Mouse (Mus musculus) urinary bladder, postnatal 14 days (tissue): ENCODE data around the gene Olfr644.

Experiments
- DNase-seq: peaks from one replicate; pipeline ENCODE4 v3.0.0; 2021; ENCODE audit warnings: low spot score

Gene Olfr644

DNA sequence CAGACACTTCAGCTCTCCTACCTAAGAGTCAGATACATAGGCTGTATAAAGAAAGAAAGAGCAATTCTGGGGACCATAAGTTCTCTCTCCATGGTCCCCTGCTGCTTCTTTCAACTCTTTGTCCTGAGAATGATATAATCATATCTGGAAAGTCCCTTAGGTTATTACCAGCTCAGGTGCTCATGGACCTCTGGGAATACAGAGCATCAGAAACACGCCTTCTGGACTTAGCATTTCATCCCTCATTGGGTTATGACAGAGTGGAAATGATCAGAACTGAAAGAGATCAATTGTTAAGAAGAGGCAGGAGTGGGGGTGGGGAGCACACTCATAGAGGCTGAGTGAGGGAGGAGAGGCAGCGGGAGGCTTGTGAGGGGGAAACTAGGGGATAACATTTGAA lies at the start of gene Olfr644:
Olfr644 (minus strand) TSS at position 101 of the 400 bp plus-strand sequence.
- DNase-seq, result no peak

DNA sequence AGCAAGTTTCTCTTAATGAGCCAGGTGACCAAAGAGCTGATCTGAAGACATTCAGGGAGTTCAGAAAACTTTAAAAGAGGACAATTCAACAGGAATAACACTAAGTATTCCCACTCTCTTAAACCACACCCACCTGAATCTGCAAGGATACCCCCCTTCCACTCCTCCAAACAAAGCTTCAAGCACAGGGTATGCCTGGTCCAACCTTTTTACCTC lies 33.0 kb upstream of the Olfr644 start, which contains the start of gene Olfr646:
Olfr646 (plus strand) TSS at position 117 of the 216 bp plus-strand sequence.
- no peak for DNase-seq

DNA sequence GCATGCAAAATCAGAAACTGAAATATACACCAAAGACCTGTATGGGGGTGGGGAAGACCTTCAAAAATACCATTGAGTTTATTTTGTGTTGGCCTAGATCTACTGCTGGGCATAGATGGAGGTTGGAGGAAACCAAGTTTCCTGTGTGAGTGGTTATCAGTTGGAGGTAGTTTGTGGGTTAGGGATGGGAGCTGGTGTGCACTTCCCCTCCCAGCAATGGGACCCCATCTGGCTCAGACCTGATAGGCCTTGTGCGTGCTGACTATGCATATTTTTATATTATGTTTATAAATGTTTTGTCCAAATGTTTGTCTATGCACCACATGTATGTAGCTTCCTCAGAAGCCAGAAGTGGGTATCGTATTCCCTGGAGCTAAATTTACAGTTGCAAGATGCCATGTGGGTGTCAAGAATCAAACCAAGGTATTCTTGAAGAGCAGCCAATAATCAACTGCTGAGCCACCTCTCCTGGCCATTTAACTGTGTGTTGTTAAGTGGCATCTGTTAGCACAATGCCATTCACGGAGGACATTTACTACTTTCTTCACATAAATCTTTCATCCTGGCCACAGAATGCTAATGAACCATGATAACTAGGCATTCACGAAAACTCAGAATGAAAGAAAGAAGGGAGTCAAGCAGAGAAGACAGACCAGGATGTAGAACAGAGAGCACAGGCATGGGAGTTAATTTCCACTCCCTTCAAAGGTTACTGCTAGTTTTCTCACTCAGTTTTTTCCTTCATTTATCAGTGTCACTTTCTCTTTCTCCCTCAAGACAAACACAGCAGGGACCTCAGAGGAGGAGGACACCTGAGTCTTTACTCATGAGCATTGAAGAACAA lies 32.5 kb upstream of the Olfr644 start:
- no peak for DNase-seq

DNA sequence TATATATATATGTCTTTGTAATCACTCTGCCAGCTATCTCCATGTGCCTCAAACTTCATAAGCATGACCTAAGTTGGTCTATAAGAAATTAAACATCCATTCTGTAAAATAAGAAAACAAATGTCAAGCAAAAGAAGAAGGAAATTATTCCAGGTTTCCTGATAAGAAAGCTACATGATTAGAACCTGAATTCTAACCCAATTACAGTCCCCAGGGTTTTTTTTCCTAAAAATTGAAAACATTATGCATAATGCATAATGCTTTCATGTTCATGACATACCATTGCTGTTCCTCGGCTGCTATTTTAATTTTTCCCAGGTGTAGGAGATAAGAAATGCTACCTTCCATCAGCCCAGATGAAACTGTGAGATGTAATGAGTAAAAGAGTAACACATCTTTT lies 13.7 kb upstream of the Olfr644 start, which contains the start of gene Olfr645:
Olfr645 (minus strand) TSS at position 101 of the 400 bp plus-strand sequence.
- DNase-seq, result no peak

DNA sequence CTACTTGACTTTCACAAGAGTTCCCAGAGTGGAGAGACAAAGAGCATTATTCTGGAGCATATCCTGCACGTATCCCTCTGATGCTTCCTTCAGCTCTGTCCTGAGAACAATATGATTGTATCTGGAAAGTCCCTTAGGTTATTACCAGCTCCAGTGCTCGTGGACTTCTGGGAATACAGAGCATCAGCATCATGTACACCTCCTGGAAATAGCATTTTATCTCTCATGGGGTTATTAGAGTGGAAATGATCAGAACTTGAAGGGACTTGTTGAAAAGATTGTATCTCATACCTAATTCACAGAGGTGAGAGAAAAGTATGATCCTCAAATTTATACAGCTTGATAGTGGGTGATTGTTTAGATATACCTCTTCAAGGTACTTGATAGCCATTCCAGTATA lies 10.3 kb downstream of the Olfr644 start, which contains the start of gene 4930516K23Rik:
4930516K23Rik (minus strand) TSS at position 101 of the 400 bp plus-strand sequence.
- no peak for DNase-seq

- no peak for DNase-seq
Measured at GRCm38 (mm10) chr7:104059215-104059614, 12.5 kb downstream of the Olfr644 start.

GRCm38 (mm10) chr7:104052566-104052965 lies 19.1 kb downstream of the Olfr644 start, which contains the start of gene Olfr642:
TSS of gene Olfr642 (minus strand) at chr7:104052666.
- no peak for DNase-seq

GRCm38 (mm10) chr7:104050745-104051144 lies 20.9 kb downstream of the Olfr644 start:
- DNase-seq, result no peak

DNA sequence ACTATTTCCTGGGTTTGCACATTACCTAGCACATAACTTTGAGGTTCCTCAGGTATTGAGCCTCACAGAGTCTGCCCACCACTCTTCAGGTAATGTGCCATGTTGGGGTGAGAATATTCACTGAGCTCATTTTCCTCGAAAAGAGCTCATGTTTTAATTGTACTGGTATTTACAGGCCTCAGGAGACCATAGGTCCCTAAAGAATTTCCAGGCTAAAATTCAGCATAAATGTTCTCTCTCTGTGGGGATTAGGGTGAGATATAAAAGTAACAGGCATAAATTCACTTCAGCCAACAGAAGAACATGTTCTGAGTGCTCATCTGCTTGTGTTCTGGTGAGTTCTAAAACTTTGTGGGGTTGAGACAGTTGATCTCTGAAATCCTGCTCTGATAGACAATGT lies 36.5 kb downstream of the Olfr644 start, which contains the start of gene Olfr641:
Olfr641 (plus strand) TSS at position 301 of the 400 bp plus-strand sequence.
- DNase-seq, result no peak

GRCm38 (mm10) chr7:104026978-104027377 lies 44.7 kb downstream of the Olfr644 start:
- no peak for DNase-seq

DNA sequence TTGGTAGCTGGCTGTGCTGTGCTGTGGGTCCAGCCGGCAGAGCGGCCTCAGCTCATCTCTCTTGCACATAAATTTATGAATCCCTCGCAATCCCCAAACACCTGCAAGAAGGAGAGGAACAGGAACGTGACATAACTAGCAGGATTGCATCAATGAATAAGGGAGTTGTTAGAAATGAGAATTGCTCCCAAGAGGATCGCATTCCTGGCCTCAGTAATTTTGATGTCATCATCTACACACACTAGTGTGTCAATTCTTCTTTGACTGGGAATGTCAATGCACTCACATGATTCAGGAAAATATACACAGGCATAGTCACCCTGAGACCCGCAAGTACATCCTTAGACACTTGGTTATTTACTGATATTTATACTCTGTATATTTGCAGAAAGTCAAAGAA lies 46.2 kb downstream of the Olfr644 start, which contains the start of gene Olfr640:
Olfr640 (minus strand) TSS at position 101 of the 400 bp plus-strand sequence.
- no peak for DNase-seq

- no peak for DNase-seq
Measured at GRCm38 (mm10) chr7:104021651-104022050, 50.0 kb downstream of the Olfr644 start.

- no peak for DNase-seq
Measured at GRCm38 (mm10) chr7:104018953-104019352, 52.7 kb downstream of the Olfr644 start.

DNA sequence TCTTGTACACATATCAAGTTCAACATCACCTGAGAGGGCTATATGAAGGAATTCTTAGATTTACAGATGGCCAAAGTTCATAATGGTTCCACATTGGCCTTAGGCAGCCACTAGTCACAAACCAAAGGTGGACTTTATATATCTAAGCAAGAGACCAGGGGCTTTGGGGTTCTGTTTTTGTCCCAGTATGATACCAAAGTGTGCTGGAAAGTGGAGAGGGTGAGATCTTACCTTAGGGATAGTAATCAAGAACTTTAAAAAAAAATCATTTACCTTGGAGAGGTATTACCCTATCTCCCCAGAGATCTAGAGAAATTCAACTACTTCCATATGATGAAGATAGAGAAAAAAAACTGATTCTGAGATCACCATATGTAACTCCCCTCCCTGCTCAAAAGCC lies 54.5 kb downstream of the Olfr644 start, which contains the start of gene Olfr639:
Olfr639 (minus strand) TSS at position 101 of the 400 bp plus-strand sequence.
- no peak for DNase-seq
